Mouse (Mus musculus) adrenal gland, postnatal 4 days (tissue): Measurements from ENCODE around the gene Flot1. TPM values are rescaled to one million over a fixed set of nuclear protein-coding genes. Genes with fewer than 3 reads are reported as not detected.
A peak's percentile ranks its signal among the peaks of the same experiment; 100 is the strongest.
"Not testable (repeated sequence)": the region's sequence is repeated elsewhere in the genome, so short reads cannot be mapped to it uniquely, and the experiment has no call there.

Source experiments
- DNase-seq, 2 experiments: peaks; one replicate each; pipeline ENCODE4 v3.0.0; 2021 to 2022; ENCODE audit warnings: low spot score in 2 of 2, mixed read lengths in 2 of 2
- total RNA-seq, 2 experiments: library from RNA; stranded (reverse); gene quantifications; 2 replicates each; pipeline ENCODE4 v1.2.3; 2021

Flot1 gene
- total RNA-seq, 2 experiments from 2014 or later: 70.9 to 72.5 TPM

DNA sequence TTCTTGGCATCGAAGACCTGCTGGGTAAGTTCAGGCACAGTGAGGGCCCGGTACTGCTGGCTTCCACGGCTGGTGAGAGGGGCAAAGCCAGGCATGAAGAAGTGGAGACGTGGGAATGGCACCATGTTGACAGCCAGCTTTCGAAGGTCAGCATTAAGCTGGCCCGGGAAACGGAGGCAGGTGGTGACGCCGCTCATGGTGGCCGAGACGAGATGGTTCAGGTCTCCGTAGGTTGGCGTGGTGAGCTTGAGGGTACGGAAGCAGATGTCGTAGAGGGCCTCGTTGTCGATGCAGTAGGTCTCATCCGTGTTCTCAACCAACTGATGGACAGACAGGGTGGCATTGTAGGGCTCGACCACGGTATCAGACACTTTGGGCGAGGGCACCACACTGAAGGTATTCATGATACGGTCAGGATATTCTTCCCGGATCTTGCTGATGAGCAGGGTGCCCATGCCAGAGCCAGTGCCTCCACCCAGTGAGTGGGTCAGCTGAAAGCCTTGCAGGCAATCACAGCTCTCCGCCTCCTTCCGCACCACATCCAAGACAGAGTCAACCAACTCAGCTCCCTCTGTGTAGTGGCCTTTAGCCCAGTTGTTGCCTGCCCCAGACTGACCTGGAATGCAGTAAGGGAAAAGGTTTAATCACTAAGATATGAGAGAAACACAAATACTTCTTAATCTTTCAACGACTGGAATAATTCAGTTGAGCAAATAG is 12.6 kb downstream of the Flot1 start:
- DNase-seq: no peak

DNA sequence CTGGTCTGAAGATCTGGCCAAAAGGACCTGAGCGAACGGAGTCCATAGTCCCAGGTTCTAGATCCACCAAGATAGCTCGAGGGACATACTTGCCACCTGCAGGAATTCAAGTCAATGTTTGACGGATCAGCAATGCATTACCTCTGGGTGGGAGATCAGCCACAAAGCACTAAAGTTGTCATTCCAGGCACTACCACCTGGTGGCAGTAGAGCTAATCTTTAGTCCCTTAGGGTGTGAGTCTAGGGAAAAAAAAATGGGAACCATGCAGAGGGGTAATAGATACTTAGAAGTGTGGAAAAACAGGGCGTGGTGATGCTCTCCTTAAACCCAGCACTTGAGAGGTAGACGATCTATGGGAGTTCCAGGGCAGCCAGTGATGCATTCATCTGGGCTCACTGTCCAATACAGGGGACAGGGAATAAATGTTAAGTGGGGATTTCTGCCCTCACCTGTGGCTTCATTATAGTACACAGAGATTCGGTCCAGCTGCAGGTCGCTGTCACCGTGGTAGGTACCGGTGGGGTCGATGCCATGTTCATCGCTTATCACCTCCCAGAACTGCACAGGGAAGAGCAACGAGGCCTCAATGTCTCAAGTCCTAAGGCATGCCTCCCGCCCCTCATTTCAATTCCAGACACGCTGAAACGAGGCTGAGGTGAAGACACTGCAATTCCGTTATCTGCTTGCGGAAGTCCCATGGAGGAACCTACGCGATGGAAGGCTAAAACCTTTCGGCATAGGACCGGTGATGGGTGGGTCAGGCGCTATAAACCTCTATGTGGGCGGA is 13.3 kb downstream of the Flot1 start:
- peak; percentile 48 to 55 for DNase-seq

DNA sequence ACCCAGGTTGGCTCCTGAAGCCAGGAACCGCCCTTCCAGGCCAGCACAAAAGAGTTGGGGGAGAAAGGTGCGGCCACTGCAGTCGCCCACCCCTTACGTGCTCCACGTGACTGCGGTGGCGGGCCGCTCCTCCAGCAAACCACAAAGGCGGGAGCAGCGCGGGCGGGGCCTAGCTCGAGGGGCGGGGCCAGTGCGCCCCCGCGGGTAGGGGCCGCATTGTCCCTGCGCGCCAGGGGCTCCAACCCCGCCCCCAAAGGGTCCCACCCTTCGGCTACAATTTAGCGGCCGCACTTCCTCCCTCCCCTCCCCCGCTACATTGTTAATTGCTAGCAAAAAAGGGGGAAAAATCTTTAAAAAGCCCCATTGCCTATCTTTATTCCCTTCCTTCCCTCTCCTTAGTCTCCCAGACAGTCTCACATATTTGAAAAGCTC is 14.0 kb downstream of the Flot1 start:
- peak; percentile 67 to 73 for DNase-seq

DNA sequence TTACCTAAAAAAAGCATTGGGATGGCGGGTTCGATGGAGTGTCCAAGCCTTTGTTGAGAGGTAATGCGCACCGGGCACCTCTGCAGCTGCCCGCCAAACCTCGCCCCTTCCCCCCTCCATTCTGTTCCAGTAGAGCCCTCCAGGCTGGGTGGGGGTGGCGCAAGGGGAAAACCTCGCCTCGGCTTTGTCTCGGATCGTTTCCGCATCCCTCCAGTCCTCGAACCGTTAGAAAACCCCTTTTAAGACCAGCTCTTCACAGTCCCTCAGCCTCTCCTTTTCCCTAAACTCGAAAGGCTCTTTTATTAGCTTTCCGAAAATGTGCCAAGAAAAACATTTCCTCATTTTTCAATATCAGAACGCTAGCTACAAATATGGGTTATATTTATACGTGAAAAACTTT is 14.5 kb downstream of the Flot1 start:
- no peak for DNase-seq

DNA sequence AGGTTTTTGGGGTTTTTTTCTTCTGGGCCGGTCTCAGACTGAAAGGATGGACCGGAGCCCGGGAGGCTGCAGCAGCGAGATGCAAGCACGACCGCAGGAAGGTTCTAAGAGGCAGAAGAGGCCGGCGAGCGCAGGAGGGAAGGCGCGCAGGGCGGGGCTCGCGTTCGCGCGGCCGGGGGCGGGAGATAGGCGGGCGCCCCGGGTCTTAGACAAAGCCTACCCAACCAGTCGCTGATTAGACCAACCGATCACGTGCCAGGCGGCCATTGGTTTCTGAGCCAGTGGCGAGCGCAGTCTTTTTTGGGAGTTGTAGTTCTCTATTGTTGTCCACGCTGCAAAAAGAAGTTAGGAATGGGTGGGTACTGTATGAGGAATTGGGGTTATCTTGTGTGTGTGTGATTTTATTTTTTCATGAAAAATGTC is 15.1 kb downstream of the Flot1 start, which contains the start of gene Tubb5:
Tubb5 (minus strand) TSS at position 185 of the 423 bp plus-strand sequence.
- DNase-seq: peak; percentile 83 to 88

DNA sequence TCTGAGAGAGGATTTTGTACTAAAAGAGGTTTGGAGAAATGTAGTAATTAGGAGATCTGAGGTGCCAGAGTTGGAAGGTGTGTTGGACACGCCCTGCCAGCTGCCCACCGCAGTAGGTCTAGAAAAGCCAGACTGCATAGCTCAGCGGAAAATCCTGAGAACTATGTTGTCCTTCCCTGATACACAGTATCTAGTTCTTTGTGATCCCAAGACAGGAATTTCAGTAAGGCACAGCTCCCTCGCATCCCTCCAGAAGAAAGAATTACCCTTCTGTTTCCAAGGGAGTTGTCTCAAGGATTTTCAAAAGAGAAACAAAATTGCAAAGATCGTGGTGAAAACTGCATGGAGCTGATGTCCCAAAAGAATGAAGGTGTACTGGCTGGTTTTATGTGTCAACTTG is 15.5 kb downstream of the Flot1 start:
- no peak for DNase-seq

DNA sequence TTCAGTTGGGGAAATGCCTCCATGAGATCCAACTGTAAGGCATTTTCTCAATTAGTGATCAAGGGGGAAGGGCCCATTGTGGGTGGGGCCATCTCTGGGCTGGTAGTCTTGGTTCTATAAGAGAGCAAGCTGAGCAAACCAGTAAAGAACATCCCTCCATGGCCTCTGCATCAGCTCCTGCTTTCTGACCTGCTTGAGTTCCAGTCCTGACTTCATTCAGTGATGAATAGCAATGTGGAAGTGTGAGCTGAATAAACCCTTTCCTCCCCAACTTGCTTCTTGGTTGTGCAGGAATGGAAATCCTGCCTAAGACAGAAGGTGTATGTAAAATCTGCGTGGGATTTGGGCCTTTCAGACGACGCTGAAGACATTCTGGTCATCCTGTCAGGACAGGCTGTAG is 16.0 kb downstream of the Flot1 start:
- not testable (repeated sequence) for DNase-seq

DNA sequence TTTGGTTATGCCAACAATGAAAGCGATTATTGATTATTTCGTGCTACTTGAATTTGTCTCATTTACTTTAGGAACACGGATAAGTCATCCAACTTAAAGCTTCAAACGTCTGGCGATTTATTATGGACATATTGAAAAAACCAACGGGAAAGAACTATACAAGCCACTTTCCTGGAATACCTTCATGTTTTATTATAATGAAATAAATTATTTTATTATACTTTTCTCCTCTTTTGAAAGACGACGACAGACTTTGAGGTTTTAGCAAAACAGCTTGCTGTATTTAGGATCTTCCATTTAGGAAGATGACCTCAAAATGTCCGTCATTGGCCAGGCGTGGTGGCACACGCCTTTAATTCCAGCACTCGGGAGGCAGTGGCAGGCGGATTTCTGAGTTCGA is 17.5 kb downstream of the Flot1 start:
- no peak for DNase-seq

DNA sequence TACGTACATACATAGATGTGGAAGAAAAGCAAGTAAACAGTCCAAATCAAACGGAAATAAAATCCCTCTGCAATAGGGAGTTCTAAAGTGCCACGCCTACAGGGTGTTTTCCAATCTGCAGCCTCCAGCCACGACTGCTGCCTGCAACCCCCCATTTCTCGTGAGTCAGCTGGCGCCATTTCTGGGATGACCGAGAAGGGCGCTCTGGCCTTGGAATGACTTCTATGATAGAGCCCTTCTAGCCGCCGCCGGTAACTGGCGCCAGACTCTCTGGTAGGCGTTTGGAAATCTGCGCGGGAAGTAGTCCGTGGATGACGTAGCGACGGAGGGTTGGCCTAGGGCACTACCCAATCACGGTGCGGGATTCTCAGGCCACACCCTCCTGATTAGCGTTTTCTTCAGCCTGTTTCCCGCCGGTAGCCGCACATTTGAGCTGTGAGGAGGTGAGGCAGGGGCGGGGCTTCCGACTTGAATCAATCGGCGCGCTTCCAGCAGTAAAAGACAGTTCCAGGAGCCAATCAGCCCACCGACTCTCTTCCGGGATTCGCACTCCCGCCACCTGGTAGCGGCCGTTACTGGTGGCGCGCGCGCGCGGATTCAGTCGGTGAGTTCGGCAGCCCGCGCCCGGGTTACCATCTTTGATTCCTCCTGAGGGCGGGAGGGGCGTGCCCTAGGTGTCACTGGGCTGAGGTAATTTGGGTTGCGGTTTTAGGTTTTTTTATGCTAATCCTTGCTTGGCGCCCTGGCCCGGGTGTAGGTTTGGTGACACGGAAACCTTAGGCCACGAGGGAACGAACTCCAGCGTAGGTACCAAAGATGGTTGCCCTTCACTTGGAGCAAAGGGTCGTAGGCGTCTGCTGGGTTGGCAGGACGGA is 18.3 kb downstream of the Flot1 start, which contains the start of gene Mdc1:
Mdc1 (plus strand) TSS at position 440 of the 875 bp plus-strand sequence.
- DNase-seq: peak; percentile 86 to 98

DNA sequence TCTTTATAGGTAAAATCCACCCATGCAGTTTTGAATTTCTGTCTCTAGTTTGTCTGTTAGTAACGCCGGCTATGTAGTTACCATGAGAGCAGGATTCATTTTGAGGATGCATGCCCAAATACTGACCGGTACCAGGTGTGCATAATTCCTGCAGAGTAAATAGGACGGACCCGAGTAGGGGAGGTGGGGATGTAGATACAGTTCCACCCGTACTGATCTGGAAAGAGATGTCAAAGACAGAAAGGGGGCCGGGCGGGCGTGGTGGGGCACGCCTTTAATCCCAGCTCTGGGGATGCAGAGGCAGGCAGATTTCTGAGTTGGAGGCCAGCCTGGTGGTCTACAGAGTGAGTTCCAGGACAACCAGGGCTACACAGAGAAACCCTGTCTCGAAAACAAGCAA is 19.0 kb downstream of the Flot1 start:
- DNase-seq: no peak

DNA sequence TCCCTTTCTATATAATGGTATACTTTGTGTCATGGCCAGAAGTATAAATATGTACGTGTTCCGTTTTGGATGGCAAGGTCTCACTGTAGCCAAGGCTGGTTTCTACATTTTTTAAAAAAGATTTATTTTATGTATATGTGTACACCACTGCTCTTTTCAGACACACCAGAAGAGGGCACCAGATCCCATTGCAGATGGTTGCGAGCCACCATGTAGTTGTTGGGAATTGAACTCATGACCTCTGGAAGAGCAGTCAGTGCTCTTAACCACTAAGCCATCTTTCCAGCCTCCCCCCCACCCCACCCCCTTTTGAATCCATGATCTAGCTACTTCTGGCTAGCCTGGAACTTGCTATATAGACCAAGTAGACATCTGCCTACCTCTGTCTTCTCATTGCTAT is 20.5 kb downstream of the Flot1 start:
- no peak for DNase-seq

DNA sequence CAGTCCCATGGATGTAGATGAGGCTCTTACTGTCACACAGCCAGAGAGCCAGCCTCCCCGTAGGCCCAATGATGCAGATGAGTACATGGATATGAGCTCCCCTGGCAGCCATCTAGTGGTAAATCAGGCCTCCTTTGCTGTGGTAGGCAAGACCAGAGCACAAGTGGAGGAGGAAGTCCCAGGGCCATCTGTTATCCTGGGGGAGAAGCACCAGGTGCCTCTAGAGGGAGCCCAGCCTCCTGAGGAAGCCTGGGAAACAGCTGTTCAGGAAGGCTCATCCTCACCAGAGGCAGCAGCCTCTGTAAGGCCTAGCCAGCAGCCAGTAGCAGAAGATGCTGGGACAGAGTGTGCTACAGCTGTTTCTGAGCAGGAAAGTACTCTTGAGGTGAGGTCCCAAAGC is 25.1 kb downstream of the Flot1 start:
- DNase-seq: no peak

DNA sequence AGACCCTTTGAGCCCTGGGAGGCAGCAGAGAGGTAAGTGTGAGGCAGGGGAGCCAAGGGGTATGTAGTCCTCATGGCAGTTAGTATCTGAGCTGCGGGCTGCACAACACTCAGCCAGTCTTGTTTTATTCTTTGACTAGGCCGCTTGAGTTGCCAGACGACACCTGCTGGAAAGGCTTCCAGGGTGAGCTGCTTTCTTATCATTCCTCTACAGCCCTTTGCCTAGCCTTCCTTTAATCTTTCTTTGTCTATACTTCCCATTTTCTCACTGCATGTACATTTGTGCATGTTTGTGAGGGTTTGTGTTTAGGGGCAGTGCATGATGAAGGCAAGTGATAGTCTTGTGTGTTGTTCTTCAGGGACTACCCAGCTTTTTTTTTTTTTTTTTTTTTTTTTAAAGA is 27.9 kb downstream of the Flot1 start:
- DNase-seq: no peak

DNA sequence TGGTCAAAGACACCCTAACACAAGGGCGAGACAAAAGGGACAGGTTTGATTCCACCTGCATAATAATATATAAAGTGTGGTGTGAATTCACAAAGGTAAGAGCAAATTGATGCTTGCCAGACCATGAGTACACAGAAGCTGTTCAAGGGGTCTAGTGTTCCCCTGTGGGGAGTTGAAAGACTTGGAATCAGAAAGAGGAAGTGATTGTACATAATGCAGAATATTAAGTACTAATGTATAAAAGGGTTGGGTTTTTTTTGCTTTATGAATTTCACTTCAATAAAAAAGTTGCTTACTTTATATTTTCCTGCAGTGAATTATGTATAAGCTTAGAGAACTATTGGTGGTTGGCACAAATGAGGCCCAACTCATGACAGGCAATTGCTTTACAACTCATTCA is 36.3 kb downstream of the Flot1 start:
- no peak for DNase-seq

DNA sequence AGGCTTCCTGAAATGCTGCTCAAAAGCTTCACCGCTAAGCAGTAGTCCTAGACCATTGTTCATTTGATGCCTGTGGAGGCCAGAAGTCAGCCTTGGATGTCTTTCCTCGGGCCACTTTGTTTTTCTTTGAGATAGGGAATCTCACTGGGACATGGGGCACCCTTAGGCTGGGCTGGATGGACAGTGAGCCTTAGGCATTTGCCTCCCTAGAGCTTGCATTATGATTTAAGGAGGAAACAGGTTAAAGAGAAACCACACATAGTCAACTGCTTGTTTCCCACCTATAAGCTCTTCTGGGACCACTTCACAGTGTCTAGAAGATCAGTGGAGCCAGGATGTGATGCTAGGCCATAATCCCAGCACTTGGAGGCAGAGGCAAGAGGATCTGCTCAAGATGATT is 36.8 kb downstream of the Flot1 start:
- no peak for DNase-seq

DNA sequence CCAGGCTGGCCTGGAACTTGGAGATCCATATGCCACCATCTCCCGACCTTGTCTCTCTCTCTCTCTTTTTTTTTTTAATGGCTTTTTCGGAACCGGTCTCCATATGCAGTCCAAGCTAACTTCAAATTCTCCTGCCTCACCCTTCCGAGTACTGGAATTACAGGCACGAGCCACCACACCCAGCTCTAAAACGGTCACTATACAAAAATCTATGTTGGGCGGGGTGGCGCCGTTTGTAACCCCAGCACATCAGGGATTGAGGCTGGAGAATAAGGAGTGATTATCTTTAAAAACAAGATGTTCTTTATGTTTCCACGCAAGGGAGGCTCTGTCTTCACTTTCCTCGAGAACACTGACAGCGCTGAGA is 37.8 kb downstream of the Flot1 start:
- DNase-seq: no peak

DNA sequence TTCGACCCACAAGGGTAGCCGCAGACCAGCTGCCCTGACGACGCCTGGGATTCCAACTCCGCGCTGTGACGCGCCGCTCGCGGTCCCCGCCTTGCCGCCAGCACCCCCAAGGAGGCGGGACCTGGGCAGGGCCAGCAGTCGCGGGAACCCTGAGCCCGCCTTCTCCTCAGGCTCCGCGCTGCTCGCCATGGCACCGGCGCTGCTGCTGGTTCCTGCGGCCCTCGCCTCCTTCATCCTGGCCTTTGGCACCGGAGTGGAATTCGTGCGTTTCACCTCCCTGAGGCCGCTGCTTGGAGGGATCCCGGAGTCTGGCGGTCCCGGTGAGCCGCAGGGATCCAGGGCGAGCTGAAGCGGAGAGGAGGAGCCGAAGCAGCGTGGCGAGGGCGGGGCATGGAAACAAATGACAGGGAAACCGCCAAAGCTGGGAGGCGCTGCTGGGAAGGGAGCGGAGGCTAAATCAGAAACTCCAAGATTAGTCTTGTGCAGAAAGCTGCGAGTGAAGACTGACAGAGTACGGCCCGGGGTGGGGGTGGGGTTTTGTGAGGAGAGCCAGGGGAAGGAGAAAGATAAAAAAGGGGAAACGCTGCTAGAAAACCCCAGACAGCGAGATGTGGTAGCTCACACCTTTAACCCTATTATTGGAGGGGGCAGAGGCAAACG is 38.3 kb downstream of the Flot1 start, which contains the start of gene Nrm:
Nrm (plus strand) TSS at position 121 of the 660 bp plus-strand sequence.
- DNase-seq: peak; percentile 74 to 85

DNA sequence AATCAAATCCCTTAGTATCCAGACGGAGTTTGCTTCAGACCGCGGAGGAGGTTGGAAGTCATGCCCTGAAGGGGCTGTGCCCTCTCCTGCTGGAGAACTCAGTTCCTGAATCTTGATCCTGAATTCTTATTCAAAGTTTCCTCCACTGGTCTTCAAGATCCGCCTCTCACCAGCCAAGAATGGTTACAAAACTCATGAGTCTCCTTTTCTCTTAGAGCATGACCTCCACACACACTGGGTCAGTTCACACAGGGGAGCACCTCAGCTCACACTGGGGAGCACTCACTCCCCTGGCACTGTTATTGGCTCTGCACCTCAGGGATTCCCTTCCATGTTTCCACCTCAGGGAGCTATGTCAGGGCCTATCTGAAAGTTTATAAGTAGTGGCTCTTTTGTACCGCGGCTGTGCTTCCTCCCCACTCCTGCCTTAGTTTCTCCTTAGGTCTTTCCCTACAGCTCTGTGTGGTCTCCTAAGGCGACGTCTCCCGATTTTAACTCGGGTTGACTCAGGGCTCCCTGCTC is 41.9 kb downstream of the Flot1 start:
- DNase-seq: no peak

DNA sequence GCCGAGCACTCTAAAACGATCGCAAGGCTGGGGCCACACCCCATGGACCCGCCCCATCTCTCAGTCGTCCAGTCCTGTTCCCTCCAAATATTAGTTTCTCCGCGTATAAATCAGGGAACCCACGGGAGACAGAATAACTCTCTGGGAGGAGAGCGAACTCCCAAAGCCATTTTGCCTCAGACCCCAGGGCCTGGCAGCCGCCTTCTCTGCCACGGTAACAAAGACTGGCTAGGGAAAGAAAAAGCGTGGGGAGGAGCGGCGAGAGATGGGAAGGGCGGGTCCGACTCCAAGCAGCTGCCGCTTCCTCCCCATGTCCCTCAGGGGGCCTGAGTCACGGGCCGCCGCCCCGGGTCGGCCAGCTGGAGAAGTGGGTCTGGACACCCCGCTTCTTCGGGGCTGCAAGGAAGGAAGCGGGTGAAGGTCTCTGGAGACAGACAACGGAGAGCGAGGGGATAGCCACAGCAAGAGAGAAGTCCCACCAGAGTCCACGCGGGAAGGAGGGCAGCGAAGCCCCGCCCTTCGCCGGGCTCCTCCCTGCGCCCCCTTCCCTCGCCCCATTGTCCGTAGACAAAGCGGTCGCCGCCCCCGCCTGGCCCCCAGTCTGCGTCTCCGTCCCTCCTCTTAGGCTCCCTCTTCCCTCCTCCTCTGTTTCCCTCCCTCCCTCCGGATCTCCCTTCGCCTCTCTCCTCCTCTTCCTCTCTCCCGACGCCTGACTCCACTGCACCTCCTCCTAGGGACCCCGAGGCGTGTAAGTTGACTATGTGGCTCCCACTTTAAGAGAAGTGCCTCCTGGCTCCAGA is 42.7 kb downstream of the Flot1 start, which contains the start of gene Ppp1r18:
Ppp1r18 (plus strand) TSS at position 113 of the 800 bp plus-strand sequence.
- peak in 1 of 2 experiments; percentile 55 for DNase-seq
